Mouse (Mus musculus) c-Kit-negative CD71-positive TER-119-positive erythroid progenitor cells, embryonic 14.5 days (primary cell): ENCODE results near the gene Pcdh9.
"Not testable (repeated sequence)": the region's sequence is repeated elsewhere in the genome, so short reads cannot be mapped to it uniquely, and the experiment has no call there.

Experiments used
- DNase-seq: peaks from one replicate; pipeline ENCODE4 v3.0.0-alpha.2; 2013; ENCODE audit warnings: low read depth, low spot score

The Pcdh9 gene

GRCm38 (mm10) chr14:93381163-93381562 lies 509.3 kb downstream of the Pcdh9 start:
- DNase-seq, result no peak

GRCm38 (mm10) chr14:93380757-93381156 lies 509.7 kb downstream of the Pcdh9 start:
- no peak for DNase-seq

GRCm38 (mm10) chr14:93376159-93376558 lies 514.3 kb downstream of the Pcdh9 start:
- no peak for DNase-seq

GRCm38 (mm10) chr14:93374181-93374580 lies 516.3 kb downstream of the Pcdh9 start:
- no peak for DNase-seq

GRCm38 (mm10) chr14:93354150-93354549 lies 536.3 kb downstream of the Pcdh9 start:
- no peak for DNase-seq

GRCm38 (mm10) chr14:93350906-93351305 lies 539.6 kb downstream of the Pcdh9 start:
- no peak for DNase-seq

- no peak for DNase-seq
Measured at GRCm38 (mm10) chr14:93349166-93349565, 541.3 kb downstream of the Pcdh9 start.

- no peak for DNase-seq
Measured at GRCm38 (mm10) chr14:93347031-93347430, 543.4 kb downstream of the Pcdh9 start.

- DNase-seq, result no peak
Measured at GRCm38 (mm10) chr14:93342781-93343180, 547.7 kb downstream of the Pcdh9 start.

- no peak for DNase-seq
Measured at GRCm38 (mm10) chr14:93341390-93341789, 549.1 kb downstream of the Pcdh9 start.

- DNase-seq, result no peak
Measured at GRCm38 (mm10) chr14:93329247-93329646, 561.2 kb downstream of the Pcdh9 start.

GRCm38 (mm10) chr14:93317393-93317792 lies 573.1 kb downstream of the Pcdh9 start:
- no peak for DNase-seq

- no peak for DNase-seq
Measured at GRCm38 (mm10) chr14:93288361-93288760, 602.1 kb downstream of the Pcdh9 start.

- DNase-seq, result no peak
Measured at GRCm38 (mm10) chr14:93287642-93288041, 602.8 kb downstream of the Pcdh9 start.

- no peak for DNase-seq
Measured at GRCm38 (mm10) chr14:93285136-93285535, 605.3 kb downstream of the Pcdh9 start.

- no peak for DNase-seq
Measured at GRCm38 (mm10) chr14:93284009-93284408, 606.5 kb downstream of the Pcdh9 start.

GRCm38 (mm10) chr14:93275661-93276060 lies 614.8 kb downstream of the Pcdh9 start:
- no peak for DNase-seq

- DNase-seq, result no peak
Measured at GRCm38 (mm10) chr14:93274767-93275166, 615.7 kb downstream of the Pcdh9 start.

GRCm38 (mm10) chr14:93253411-93253810 lies 637.1 kb downstream of the Pcdh9 start:
- DNase-seq, result no peak

- DNase-seq, result no peak
Measured at GRCm38 (mm10) chr14:93240263-93240662, 650.2 kb downstream of the Pcdh9 start.

- no peak for DNase-seq
Measured at GRCm38 (mm10) chr14:93234333-93234732, 656.1 kb downstream of the Pcdh9 start.

- no peak for DNase-seq
Measured at GRCm38 (mm10) chr14:93233599-93233998, 656.9 kb downstream of the Pcdh9 start.

- DNase-seq, result not testable (repeated sequence)
Measured at GRCm38 (mm10) chr14:93214846-93215245, 675.6 kb downstream of the Pcdh9 start.

- DNase-seq, result no peak
Measured at GRCm38 (mm10) chr14:93199791-93200190, 690.7 kb downstream of the Pcdh9 start.
